In genomic region chr7:75134710-75135617, GRCm38 (mm10) we compare ENCODE assay signal across 9 mouse cellular contexts.
A peak's percentile ranks its signal among the peaks of the same experiment; 100 is the strongest.
DNase-seq lines count a peak whose midpoint lies in the region; ATAC-seq lines count a peak whose summit lies in the region.
"Had no signal": no experiment of that assay in that cellular context is flagged by ENCODE, and none has a peak within 500 bp of the region (broad histone marks: within the 10 kb centered on the region; RNA-seq: fewer than 3 reads in every experiment).

No protein-coding gene starts in this region.

- intact Hi-C loops in gastrocnemius, postnatal 14 days (cut with DNase I; ENCODE audit: low total_unique reads) = loop anchor here (2.0 kb wide), 1 partner anchor 232 kb away; no protein-coding TSS in a partner anchor

- H3K9me3 ChIP-seq in limb, embryonic 11.5 days (ENCODE audit: control insufficient read depth, low read length) = no peaks in the 10 kb centered on the region
- H3K9me3 ChIP-seq in limb, embryonic 10.5 days (replicated peaks) = no peaks in the 10 kb centered on the region
- H3K9me3 ChIP-seq in limb, embryonic 15.5 days = no peaks in the 10 kb centered on the region
- no peaks in the 10 kb centered on the region for H3K9me3 ChIP-seq in neural tube, embryonic 12.5 days

- H3K9ac ChIP-seq in limb, embryonic 11.5 days (ENCODE audit: low read length) = no peak overlapping the region
- no peak overlapping the region for H3K9ac ChIP-seq in limb, embryonic 15.5 days
- no peak overlapping the region for H3K9ac ChIP-seq in neural tube, embryonic 12.5 days

- DNase-seq in limb, embryonic 11.5 days (ENCODE audit: low spot score) = peak; percentile 49
- DNase-seq in limb, embryonic 10.5 days (ENCODE audit: low spot score) = no peak
- peak; percentile 78 for DNase-seq in NIH3T3 (ENCODE audit: low read depth)
- peak; percentile 60 for DNase-seq in cerebellum, adult 8-10 months
- no peak for DNase-seq in gastrocnemius, postnatal 14 days

- H3K27ac ChIP-seq in limb, embryonic 11.5 days (replicated peaks; ENCODE audit: low read depth, low read length) = no peak overlapping the region
- no peak overlapping the region for H3K27ac ChIP-seq in limb, embryonic 10.5 days
- no peak overlapping the region for H3K27ac ChIP-seq in limb, embryonic 15.5 days
- H3K27ac ChIP-seq in neural tube, embryonic 12.5 days = no peak overlapping the region
- H3K27ac ChIP-seq: macrophage had no signal

- no peaks in the 10 kb centered on the region for H3K4me1 ChIP-seq in limb, embryonic 11.5 days (ENCODE audit: control insufficient read depth, insufficient read depth, low read length)
- H3K4me1 ChIP-seq in limb, embryonic 10.5 days = peaks cover 10% of the 10 kb centered on the region
- no peaks in the 10 kb centered on the region for H3K4me1 ChIP-seq in limb, embryonic 15.5 days
- no peaks in the 10 kb centered on the region for H3K4me1 ChIP-seq in neural tube, embryonic 12.5 days

- ATAC-seq in limb, embryonic 11.5 days (ENCODE audit: insufficient number of reproducible peaks, low FRiP score, low TSS enrichment, low read depth) = no peak
- ATAC-seq in granulocyte monocyte progenitor cell, adult 5-6 weeks (replicated peaks; ENCODE audit: poor library complexity, severe bottlenecking) = peak; percentile 76
- 0 out of 2 replicates have a peak, but pooled peaks have one; percentile 18 for ATAC-seq in limb, embryonic 15.5 days (ENCODE audit: insufficient number of reproducible peaks, low FRiP score, low TSS enrichment, low read depth)
- peak; percentile 73 for ATAC-seq in neural tube, embryonic 12.5 days (ENCODE audit: low FRiP score, low read depth)

- H3K4me3 ChIP-seq in limb, embryonic 11.5 days (ENCODE audit: low read depth, low read length) = no peak overlapping the region
- H3K4me3 ChIP-seq in limb, embryonic 10.5 days = no peak overlapping the region
- no peak overlapping the region for H3K4me3 ChIP-seq in limb, embryonic 15.5 days
- no peak overlapping the region for H3K4me3 ChIP-seq in neural tube, embryonic 12.5 days

- no peaks in the 10 kb centered on the region for H3K27me3 ChIP-seq in limb, embryonic 11.5 days (ENCODE audit: control insufficient read depth, insufficient read depth, low read length)
- H3K27me3 ChIP-seq in limb, embryonic 10.5 days (ENCODE audit: low read depth, poor library complexity, severe bottlenecking) = 0 out of 2 replicates have a peak, but pooled peaks cover 3% of the 10 kb centered on the region
- H3K27me3 ChIP-seq in limb, embryonic 15.5 days = no peaks in the 10 kb centered on the region
- no peaks in the 10 kb centered on the region for H3K27me3 ChIP-seq in neural tube, embryonic 12.5 days (replicated peaks)

- no peaks in the 10 kb centered on the region for H3K36me3 ChIP-seq in limb, embryonic 11.5 days (ENCODE audit: control insufficient read depth, insufficient read depth, low read length)
- H3K36me3 ChIP-seq in limb, embryonic 10.5 days = no peaks in the 10 kb centered on the region
- H3K36me3 ChIP-seq in limb, embryonic 15.5 days = no peaks in the 10 kb centered on the region
- no peaks in the 10 kb centered on the region for H3K36me3 ChIP-seq in neural tube, embryonic 12.5 days

- 33% methylated on average over 15 of the region's 15 CpGs for WGBS in limb, embryonic 11.5 days
- 34% methylated on average over 15 of the region's 15 CpGs for WGBS in limb, embryonic 10.5 days
- WGBS in limb, embryonic 15.5 days = 24% methylated on average over 15 of the region's 15 CpGs
- 28% methylated on average over 15 of the region's 15 CpGs for WGBS in neural tube, embryonic 12.5 days

- H3K4me2 ChIP-seq in limb, embryonic 11.5 days (ENCODE audit: low read depth, severe bottlenecking) = no peak overlapping the region
- H3K4me2 ChIP-seq in limb, embryonic 15.5 days = no peak overlapping the region
- 0 out of 2 replicates have a peak overlapping the region, but pooled peaks have one; percentile 18 for H3K4me2 ChIP-seq in neural tube, embryonic 12.5 days (replicated peaks)

Comparison
In these comparisons a context has a peak if more than half of its experiments do, and no peak if none do; other contexts are left out.
1. DNase-seq: peak in limb, embryonic 11.5 days (single experiment), NIH3T3 (single experiment) and cerebellum, adult 8-10 months (single experiment); none in limb, embryonic 10.5 days (single experiment) and gastrocnemius, postnatal 14 days (single experiment).